Mouse (Mus musculus) granulocyte monocyte progenitor cell, adult 5-6 weeks (primary cell): ENCODE data around the gene Pym1. TPM values are rescaled to one million over a fixed set of nuclear protein-coding genes. Genes with fewer than 3 reads are reported as not detected.

Experiments
- ATAC-seq: replicated peaks from 2 replicates; pipeline ENCODE4 v1.8.0; 2016; ENCODE audit warnings: mild to moderate bottlenecking, moderate TSS enrichment, inconsistent platforms; ENCODE audit not compliant: poor library complexity, severe bottlenecking
- total RNA-seq, 2 experiments: library from RNA; stranded (forward) in 1 of 2; stranded (reverse) in 1 of 2; fragments of 200-712, 200-1000 nt in 1 of 2; fragments of >200 nt in 1 of 2; fragmentation: Nextera tagmentation in 1 of 2; gene quantifications; 2 replicates each; pipeline ENCODE4 v1.2.3; 2014 to 2017

The Pym1 gene
- total RNA-seq, 2 experiments from 2014 or later: 43.5 to 82.5 TPM

GRCm38 (mm10) chr10:128744680-128745601, 2.7 kb upstream of the Pym1 start, which contains the start of gene Dgka:
Dgka (minus strand) TSS chr10:128744855.
- no peak for ATAC-seq

- no peak for ATAC-seq
Observed at GRCm38 (mm10) chr10:128745946-128746613, 1.6 kb upstream of the Pym1 start.

GRCm38 (mm10) chr10:128746972-128747645, 580 bp upstream of the Pym1 start:
- ATAC-seq: no peak

GRCm38 (mm10) chr10:128748252-128748864, 669 bp downstream of the Pym1 start:
- ATAC-seq: peak; percentile 67

GRCm38 (mm10) chr10:128772895-128773294, 25.2 kb downstream of the Pym1 start:
- peak; percentile 57; the same call in 1 of the 2 replicates for ATAC-seq

- peak; percentile 67 for ATAC-seq
Observed at GRCm38 (mm10) chr10:128773685-128774084, 26.0 kb downstream of the Pym1 start.

- ATAC-seq: no peak
Observed at GRCm38 (mm10) chr10:128778441-128778840, 30.8 kb downstream of the Pym1 start.

- peak; percentile 87 for ATAC-seq
Observed at GRCm38 (mm10) chr10:128779011-128779795, 31.5 kb downstream of the Pym1 start.

- ATAC-seq: peak; percentile 82
Observed at GRCm38 (mm10) chr10:128780200-128780599, 32.5 kb downstream of the Pym1 start.

- peak; percentile 92 for ATAC-seq
Observed at GRCm38 (mm10) chr10:128790398-128791124, 42.9 kb downstream of the Pym1 start, which contains the start of gene Mmp19. Mmp19 (plus strand) TSS chr10:128790910.

- no peak for ATAC-seq
Observed at GRCm38 (mm10) chr10:128792041-128792440, 44.4 kb downstream of the Pym1 start.

- ATAC-seq: 0 out of 2 replicates have a peak, but pooled peaks have one; percentile 15
Observed at GRCm38 (mm10) chr10:128793258-128793657, 45.6 kb downstream of the Pym1 start.

- peak; percentile 46 for ATAC-seq
Observed at GRCm38 (mm10) chr10:128794391-128794790, 46.7 kb downstream of the Pym1 start.

- no peak for ATAC-seq
Observed at GRCm38 (mm10) chr10:128795581-128795980, 47.9 kb downstream of the Pym1 start.

GRCm38 (mm10) chr10:128798676-128799075, 51.0 kb downstream of the Pym1 start:
- ATAC-seq: no peak

- ATAC-seq: no peak
Observed at GRCm38 (mm10) chr10:128801981-128802495, 54.3 kb downstream of the Pym1 start.

GRCm38 (mm10) chr10:128802956-128803355, 55.3 kb downstream of the Pym1 start:
- no peak for ATAC-seq

GRCm38 (mm10) chr10:128803361-128803760, 55.7 kb downstream of the Pym1 start:
- no peak for ATAC-seq
